Mouse (Mus musculus) heart, embryonic 13.5 days (tissue): ENCODE measurements around the gene Lpcat4. TPM values are rescaled to one million over a fixed set of nuclear protein-coding genes. Genes with fewer than 3 reads are reported as not detected.

ENCODE experiments used
- ATAC-seq: fragments of 200-750 bp; cut with Nextera tagmentation; 2 replicates; pipeline ENCODE4 v1.8.0; 2017; ENCODE audit warnings: moderate TSS enrichment; ENCODE audit not compliant: insufficient number of reproducible peaks, low FRiP score, low TSS enrichment; ENCODE audit errors: extremely low read depth
- H3K27ac ChIP-seq: fragments of 300-500 bp; sonication (generic); replicated peaks from 2 replicates; pipeline ENCODE4 v1.5.1; 2015; ENCODE audit warnings: moderate library complexity, mild to moderate bottlenecking, inconsistent platforms
- H3K27me3 ChIP-seq: fragments of 300-500 bp; sonication (generic); replicated peaks from 2 replicates; pipeline ENCODE4 v1.6.1; 2015; ENCODE audit warnings: mild to moderate bottlenecking, inconsistent platforms
- H3K36me3 ChIP-seq: fragments of 300-500 bp; sonication (generic); 2 replicates; pipeline ENCODE4 v1.6.1; 2015; ENCODE audit warnings: mild to moderate bottlenecking, inconsistent platforms
- H3K4me1 ChIP-seq: fragments of 300-500 bp; sonication (generic); 2 replicates; pipeline ENCODE4 v1.6.1; 2015; ENCODE audit warnings: inconsistent platforms
- H3K4me2 ChIP-seq: fragments of 300-500 bp; sonication (generic); 2 replicates; pipeline ENCODE4 v1.6.1; 2015; ENCODE audit warnings: inconsistent platforms, mild to moderate bottlenecking, moderate library complexity
- H3K4me3 ChIP-seq: fragments of 300-500 bp; sonication (generic); 2 replicates; pipeline ENCODE4 v1.5.1; 2015; ENCODE audit warnings: moderate library complexity, mild to moderate bottlenecking, inconsistent platforms
- H3K9ac ChIP-seq: fragments of 300-500 bp; sonication (generic); 2 replicates; pipeline ENCODE4 v1.6.1; 2015; ENCODE audit warnings: inconsistent platforms, mild to moderate bottlenecking, moderate library complexity
- H3K9me3 ChIP-seq: fragments of 300-500 bp; sonication (generic); 2 replicates; pipeline ENCODE4 v1.6.1; 2016; ENCODE audit warnings: inconsistent platforms
- WGBS: fragments of 180-500 bp; shearing (Covaris S2); methylation state at CpG from one replicate; pipeline ENCODE4 v1.1.7; 2015; ENCODE audit warnings: mixed read lengths; 5-methylcytosine and 5-hydroxymethylcytosine counted together
- polyA plus RNA-seq: library from polyadenylated mRNA; unstranded; fragments of >200 nt; fragmentation: Nextera tagmentation; extraction: Ambion mirVana; gene quantifications from 2 replicates; pipeline ENCODE4 v1.2.1, GENCODE M21; 2015

Gene Lpcat4
- polyA plus RNA-seq, 1 experiment from 2014 or later, result 14.5 TPM

DNA sequence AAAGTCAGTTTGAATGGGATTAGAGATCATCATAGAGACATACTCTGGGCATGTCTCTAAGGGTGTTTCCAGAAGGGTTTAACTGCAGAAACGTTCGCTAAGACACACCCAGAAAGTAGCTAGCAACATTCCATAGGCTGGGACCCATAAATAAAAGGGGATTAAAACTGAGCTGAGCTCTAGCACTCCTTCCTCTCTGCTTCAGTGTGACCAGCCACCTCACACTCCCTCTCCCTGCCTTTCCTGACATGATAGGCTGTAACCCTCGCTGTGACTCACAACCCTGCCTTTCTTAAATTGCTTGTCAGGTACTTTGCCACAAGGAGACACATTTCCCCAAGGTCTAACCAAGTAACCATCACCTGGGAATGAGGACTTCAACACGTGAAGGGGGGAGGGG is 1.3 kb upstream of the Lpcat4 start:
- no peak overlapping the region for H3K4me3 ChIP-seq
- H3K9me3 ChIP-seq, result no peaks in the 10 kb centered on the region
- peaks cover 6% of the 10 kb centered on the region; the same call in 1 of the 2 replicates for H3K36me3 ChIP-seq
- no peak for ATAC-seq
- H3K4me1 ChIP-seq, result peaks cover 18% of the 10 kb centered on the region
- 0 out of 2 replicates have a peak overlapping the region, but pooled peaks have one; percentile 97 for H3K4me2 ChIP-seq
- no peaks in the 10 kb centered on the region; the same call in 1 of the 2 replicates for H3K27me3 ChIP-seq
- 2% methylated on average over 4 of the region's 4 CpGs for WGBS
- no peak overlapping the region for H3K9ac ChIP-seq
- H3K27ac ChIP-seq, result no peak overlapping the region

DNA sequence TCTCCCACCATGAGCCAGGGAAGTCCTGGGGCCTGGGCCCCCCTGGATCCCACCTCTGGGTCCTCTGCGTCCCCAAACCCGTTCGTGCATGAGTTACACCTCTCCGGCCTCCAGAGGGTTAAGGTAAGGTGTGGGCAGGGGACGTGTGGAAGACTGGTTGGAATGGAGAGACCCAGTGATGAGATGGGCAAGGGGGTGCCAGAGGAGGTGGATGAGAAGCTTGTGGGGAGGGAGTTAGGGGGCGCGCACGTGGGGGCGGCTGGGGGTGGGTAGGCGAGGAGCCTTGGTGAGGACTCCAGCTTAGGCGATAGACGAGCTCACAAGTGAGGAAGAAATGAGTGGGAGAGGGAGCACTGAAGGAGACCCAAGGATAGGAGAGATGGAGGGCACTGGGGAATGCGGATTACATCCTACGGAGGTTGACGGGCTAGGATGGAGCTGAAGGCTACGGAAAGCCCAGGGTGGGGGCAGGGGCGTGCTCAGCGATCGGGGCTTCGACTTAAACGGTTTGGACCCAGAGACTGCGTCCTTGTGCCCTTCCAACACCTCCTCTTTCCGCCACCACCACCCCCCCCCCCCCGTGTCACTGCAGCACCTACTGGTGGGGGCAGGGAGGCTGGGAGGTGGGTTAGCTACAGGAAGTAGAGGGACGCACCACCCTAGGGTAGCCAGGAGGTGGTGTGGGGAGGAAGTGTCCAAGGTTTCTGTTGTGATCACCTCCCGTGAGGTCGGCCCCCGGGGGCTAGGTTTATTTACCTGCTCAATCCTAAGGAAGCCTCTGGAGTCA is 860 bp downstream of the Lpcat4 start:
- Histone ChIP-seq H3K27me3 (no peaks in the 10 kb centered on the region; the same call in 1 of the 2 replicates), H3K9me3 (no peaks in the 10 kb centered on the region), H3K9ac (peak overlapping the region; percentile 89), H3K4me3 (peak overlapping the region; percentile 91), H3K4me2 (peak overlapping the region; percentile 97), H3K27ac (peak overlapping the region; percentile 91), H3K36me3 (peaks cover 20% of the 10 kb centered on the region), H3K4me1 (peaks cover 18% of the 10 kb centered on the region)
- peak; percentile 25; the same call in 1 of the 2 replicates for ATAC-seq
- WGBS, result under 1% methylated on average over 28 of the region's 28 CpGs

DNA sequence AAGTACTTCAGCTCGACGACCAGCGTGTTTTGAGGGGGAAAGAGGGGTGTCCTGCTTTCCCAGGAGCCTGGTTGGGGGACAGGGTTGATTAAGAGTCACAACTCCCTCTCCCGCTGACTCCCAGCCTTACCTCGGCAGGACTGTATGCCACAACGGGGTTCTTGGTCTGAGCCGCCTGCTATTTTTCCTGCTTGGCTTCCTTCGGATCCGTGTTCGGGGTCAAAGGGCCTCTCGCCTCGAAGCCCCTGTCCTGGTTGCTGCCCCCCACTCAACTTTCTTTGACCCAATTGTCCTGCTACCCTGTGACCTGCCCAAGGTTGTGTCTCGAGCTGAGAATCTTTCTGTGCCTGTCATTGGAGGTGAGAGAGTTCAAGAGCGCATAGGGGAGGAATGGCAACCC is 2.5 kb downstream of the Lpcat4 start:
- WGBS, result 75% methylated on average over 14 of the region's 14 CpGs
- no peak for ATAC-seq
- Histone ChIP-seq H3K4me1 (peaks cover 18% of the 10 kb centered on the region), H3K9me3 (no peaks in the 10 kb centered on the region), H3K9ac (no peak overlapping the region), H3K36me3 (peaks cover 34% of the 10 kb centered on the region), H3K4me2 (no peak overlapping the region), H3K4me3 (no peak overlapping the region), H3K27ac (no peak overlapping the region), H3K27me3 (no peaks in the 10 kb centered on the region; the same call in 1 of the 2 replicates)

DNA sequence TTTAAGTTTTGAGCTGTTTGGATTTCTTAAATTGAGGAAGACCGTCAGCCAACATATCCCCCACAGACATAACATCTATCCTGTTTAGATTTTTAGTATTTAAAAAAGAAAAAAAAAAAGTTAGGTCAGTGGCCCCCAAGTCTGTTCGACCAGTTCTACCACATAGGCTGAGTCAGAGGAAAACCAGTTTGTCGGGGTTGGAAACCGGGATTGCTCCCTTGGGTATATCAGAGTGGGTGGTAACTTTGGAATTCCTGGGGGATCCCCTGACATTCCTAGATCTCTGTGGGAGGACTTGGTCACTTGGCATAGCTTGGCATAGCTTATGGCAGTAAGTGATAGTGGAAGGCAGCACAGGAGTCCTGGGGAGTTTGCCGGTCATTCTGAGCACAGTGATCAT is 6.0 kb downstream of the Lpcat4 start:
- Histone ChIP-seq H3K36me3 (peaks cover 37% of the 10 kb centered on the region), H3K9ac (no peak overlapping the region), H3K4me2 (no peak overlapping the region), H3K27ac (no peak overlapping the region), H3K4me1 (peaks cover 10% of the 10 kb centered on the region), H3K27me3 (no peaks in the 10 kb centered on the region), H3K4me3 (no peak overlapping the region), H3K9me3 (no peaks in the 10 kb centered on the region)
- ATAC-seq, result no peak
- 82% methylated on average over 5 of the region's 5 CpGs for WGBS

DNA sequence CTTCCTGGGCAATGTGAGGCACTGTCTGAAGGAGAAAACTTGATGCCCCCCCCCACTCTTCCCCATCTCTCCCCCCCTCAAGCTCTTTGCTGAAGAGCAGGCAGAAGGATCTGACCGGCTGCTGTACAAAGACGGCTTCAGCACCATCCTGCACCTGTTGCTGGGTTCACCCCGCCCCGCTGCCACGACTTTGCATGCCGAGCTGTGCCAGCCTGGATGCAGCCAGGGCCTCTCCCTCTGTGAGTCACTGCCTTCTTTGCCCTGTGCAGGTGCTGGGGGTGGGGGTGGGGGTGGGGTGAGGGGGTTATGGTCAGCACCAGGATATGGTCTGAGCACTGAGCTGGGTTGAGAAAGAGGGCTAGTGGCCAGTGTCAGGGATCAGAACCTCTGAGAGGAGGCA is 6.9 kb downstream of the Lpcat4 start:
- Histone ChIP-seq H3K4me2 (no peak overlapping the region), H3K4me3 (no peak overlapping the region), H3K36me3 (peaks cover 37% of the 10 kb centered on the region), H3K27ac (no peak overlapping the region), H3K9ac (no peak overlapping the region), H3K4me1 (peaks cover 1% of the 10 kb centered on the region), H3K9me3 (no peaks in the 10 kb centered on the region), H3K27me3 (no peaks in the 10 kb centered on the region)
- no peak for ATAC-seq
- WGBS, result 89% methylated on average over 6 of the region's 6 CpGs

DNA sequence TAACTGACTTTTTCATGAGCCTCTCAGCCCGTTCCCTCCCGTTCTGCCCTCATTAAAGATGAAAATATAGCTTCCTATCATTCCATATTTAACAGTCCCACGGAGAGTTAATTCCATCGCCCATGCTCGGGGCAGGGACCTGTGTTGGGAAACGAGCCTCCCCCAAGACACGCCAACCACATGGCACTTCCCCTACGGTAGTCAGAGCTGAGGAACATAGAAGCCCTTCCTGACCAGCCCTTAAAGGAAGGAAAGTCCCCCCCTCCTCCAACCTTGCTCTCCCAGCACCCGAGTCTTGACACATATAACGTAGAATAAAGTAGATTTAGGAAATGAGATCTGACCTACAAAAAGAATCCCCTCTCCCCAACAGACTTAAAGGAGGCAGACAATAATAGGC is 8.1 kb downstream of the Lpcat4 start:
- Histone ChIP-seq H3K27me3 (no peaks in the 10 kb centered on the region), H3K36me3 (peaks cover 37% of the 10 kb centered on the region), H3K4me1 (no peaks in the 10 kb centered on the region), H3K4me2 (no peak overlapping the region), H3K4me3 (no peak overlapping the region), H3K27ac (no peak overlapping the region), H3K9ac (no peak overlapping the region), H3K9me3 (no peaks in the 10 kb centered on the region)
- 79% methylated on average over 10 of the region's 10 CpGs for WGBS
- no peak for ATAC-seq

DNA sequence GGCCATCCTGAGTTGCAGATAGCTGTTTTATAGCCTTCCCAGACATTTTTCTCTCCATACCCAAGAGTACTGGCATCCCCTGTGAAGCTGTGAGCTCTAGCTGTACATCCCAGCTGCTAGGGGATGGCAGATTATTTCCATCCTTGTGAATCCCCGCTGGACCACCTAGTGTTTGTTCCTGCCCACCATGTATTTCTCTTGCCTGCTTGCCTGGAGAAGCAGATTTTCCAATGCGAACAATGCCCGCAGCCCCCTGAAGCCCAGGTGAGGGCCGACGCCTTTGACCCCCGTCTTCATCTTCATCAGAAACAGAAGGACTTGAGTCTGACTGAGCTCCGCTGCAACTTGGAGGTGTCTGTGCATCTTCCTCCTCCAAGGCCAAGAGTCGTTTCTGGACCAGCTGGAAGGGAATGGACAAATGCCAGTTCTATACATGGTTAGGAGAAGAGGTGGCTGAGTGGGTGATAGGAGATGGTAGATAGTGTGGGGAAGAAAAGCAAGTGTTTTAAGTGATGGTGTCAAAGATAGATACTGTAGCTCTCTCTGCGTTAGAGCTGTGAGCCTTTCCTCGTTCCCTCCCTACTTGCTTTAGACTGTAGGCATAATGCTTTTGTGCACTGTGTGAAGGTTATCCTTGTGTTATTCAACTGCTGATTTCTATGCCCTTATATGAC is 10.6 kb downstream of the Lpcat4 start:
- H3K4me3 ChIP-seq, result no peak overlapping the region
- H3K9ac ChIP-seq, result no peak overlapping the region
- H3K27ac ChIP-seq, result no peak overlapping the region
- no peak overlapping the region for H3K4me2 ChIP-seq
- H3K27me3 ChIP-seq, result no peaks in the 10 kb centered on the region
- no peak for ATAC-seq
- 75% methylated on average over 10 of the region's 10 CpGs for WGBS
- no peaks in the 10 kb centered on the region for H3K9me3 ChIP-seq
- no peaks in the 10 kb centered on the region for H3K4me1 ChIP-seq
- peaks cover 17% of the 10 kb centered on the region for H3K36me3 ChIP-seq

DNA sequence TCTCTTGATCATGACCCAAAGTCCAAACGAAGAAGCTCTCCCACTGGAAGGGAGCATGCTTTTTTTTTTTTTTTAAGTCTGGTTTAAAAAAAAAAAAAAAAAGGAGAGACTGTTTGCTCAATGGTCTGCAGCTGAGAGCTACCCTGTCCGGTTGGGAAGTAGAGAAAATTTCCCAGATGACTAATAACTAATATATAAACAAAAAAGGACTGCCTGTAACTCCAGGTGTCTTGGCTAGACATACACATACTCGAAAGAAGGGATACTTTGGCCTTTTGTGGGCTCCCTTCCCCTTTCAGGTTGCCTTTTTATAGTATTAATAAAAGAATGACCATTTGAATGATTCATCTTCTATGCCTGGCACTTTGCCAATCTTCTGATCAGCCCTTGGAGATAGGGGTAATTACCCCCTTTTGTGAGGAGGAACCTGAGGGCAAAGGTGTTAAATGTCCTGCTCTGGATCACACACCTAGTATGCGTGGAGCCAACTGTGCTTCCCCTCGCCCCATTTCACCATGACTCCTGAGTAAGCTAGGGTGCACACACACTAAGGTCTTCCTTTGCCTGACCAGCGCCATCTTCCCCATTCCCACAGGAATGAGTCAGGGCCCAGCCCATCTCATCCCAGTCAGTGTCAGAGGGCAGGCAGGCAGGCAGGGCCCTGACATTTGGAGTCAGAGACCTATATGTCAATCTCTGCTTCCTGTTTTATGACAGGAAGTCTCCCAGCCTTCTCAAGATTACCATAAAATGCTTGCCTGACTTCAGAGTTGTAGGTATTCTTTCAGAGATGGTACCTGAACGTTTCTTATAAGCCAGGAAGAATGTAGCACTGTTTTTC is 15.6 kb downstream of the Lpcat4 start:
- Histone ChIP-seq H3K4me2 (no peak overlapping the region), H3K4me3 (no peak overlapping the region), H3K4me1 (no peaks in the 10 kb centered on the region), H3K9me3 (no peaks in the 10 kb centered on the region), H3K9ac (no peak overlapping the region), H3K36me3 (no peaks in the 10 kb centered on the region), H3K27me3 (no peaks in the 10 kb centered on the region), H3K27ac (no peak overlapping the region)
- WGBS, result 68% methylated on average over 7 of the region's 7 CpGs
- no peak for ATAC-seq

DNA sequence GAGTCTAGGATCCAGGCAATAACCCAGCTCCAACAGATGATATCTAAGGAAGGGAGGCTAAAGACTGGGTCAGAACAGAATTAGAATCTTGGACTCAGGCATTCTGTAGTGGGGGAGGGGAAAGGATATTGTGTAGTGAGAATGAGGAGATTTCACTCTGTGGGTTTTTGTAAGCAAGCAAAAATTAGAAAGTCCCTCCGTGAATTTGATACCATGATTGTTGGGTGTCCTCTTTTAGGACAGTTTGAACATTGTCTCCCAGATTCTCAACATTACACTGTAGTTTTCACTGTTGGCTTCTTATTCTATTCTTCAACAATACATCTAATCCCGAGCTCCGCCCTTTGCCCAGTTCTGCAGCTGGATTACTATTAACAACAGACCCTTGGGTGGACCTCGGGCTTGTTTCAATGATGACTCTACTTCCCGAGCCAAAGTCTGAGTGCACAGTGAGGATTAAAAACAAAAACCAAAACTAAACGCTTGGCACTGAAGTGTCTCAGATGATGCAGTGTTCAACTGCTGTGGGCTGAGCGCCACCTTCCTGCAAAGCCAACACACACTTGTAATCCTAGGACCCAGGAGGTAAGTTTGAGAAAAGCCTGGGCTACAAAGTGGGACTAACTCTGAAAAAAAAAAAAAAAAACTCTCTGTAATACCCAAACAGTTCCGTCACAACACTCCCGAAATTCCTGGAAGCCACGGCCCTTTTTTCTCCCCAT is 20.1 kb downstream of the Lpcat4 start, which contains the start of gene Nutm1:
TSS of gene Nutm1 (minus strand) at position 51 of the 722 bp plus-strand sequence.
- WGBS, result 71% methylated on average over 10 of the region's 10 CpGs
- no peak within 1 kb of the TSS for H3K4me3 ChIP-seq
- no peak within 1 kb of the TSS for H3K4me2 ChIP-seq
- no peaks in the 10 kb centered on the region for H3K9me3 ChIP-seq
- H3K27ac ChIP-seq, result no peak within 1 kb of the TSS
- H3K4me1 ChIP-seq, result peaks cover 13% of the 10 kb centered on the region
- no peaks in the 10 kb centered on the region for H3K27me3 ChIP-seq
- H3K9ac ChIP-seq, result no peak within 1 kb of the TSS
- ATAC-seq, result no peak
- H3K36me3 ChIP-seq, result no peaks in the 10 kb centered on the region

DNA sequence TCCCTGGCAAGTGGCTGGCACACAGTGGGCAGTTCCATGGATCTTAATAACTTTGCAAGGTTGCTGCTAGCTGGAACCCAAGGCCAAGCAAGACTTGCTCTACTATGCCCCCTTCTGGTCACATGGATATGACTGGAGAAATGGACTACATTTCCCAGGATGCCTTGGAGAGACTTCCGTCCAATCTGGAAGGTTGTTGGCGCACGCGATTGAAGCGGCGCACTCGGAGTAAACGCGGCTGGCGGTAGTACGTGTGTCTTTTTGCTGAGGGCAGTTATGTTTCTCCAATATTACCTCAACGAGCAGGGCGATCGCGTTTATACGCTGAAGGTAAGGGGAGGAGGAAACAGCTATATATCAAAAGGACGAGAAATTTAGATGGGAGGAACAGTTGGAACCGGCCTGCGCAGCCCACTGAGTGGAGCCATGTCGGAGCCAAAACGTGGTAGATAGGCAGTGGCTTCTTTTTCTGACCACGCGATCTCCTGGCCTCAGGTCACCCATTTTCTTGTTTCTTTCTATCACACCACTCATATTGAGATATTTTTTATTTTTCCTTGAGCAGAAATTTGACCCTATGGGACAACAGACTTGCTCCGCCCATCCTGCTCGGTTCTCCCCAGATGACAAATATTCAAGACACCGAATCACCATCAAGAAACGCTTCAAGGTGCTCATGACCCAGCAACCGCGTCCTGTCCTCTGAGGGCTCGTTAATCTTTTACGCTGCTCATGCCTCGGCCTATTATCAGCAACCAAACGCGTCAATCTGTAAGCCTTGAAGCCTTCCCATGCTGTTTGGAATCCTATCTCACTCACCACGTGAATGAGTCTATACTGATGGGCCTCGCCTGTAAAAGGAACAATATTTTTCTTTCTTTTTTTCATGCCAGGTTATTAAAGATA is 22.7 kb downstream of the Lpcat4 start, which contains the start of gene Nop10:
TSS of gene Nop10 (plus strand) at position 179 of the 906 bp plus-strand sequence.
- peak; percentile 8; the same call in 1 of the 2 replicates for ATAC-seq

More for the DNA sequence above, 22.7 kb downstream of the Lpcat4 start, which contains the start of gene Nop10:
- Histone ChIP-seq H3K27me3 (no peaks in the 10 kb centered on the region), H3K36me3 (no peaks in the 10 kb centered on the region), H3K4me3 (peak within 1 kb of the TSS; percentile 79), H3K4me1 (peaks cover 25% of the 10 kb centered on the region), H3K27ac (peak within 1 kb of the TSS; percentile 73), H3K4me2 (peak within 1 kb of the TSS; percentile 83), H3K9ac (peak within 1 kb of the TSS; percentile 85), H3K9me3 (no peaks in the 10 kb centered on the region)
- under 1% methylated on average over 36 of the region's 36 CpGs for WGBS
